Mouse (Mus musculus) adipocyte (in vitro differentiated cells): ENCODE measurements around the gene Gm6164.
"Not testable (repeated sequence)": the region's sequence is repeated elsewhere in the genome, so short reads cannot be mapped to it uniquely, and the experiment has no call there.

Source experiments
- DNase-seq: peaks from one replicate; pipeline ENCODE4 v3.0.0-alpha.2; 2016; ENCODE audit warnings: low spot score

Gm6164 gene

DNA sequence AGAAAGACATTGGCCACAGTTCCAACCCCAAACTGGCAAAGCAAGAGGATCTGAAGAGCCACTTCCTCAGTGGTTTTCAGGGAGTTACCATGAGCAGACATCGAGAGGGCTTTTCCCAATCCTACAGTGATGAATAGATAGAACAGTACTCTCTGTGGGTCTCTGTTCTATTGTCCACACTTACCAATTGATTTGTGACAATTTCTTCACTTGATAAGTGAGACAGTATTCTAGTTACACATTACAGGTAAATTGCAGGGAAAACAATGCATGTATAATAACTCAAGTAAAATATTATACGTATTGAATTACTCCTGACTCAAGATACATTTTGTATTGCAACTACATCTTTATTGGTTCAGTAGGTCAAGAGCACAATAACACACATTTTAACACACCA is at the start of gene Gm6164:
Gene Gm6164 (minus strand): TSS at position 101 of the 400 bp plus-strand sequence.
- DNase-seq, result not testable (repeated sequence)

- not testable (repeated sequence) for DNase-seq
These were observed 28.3 kb upstream of the Gm6164 start, which contains the start of gene Gm4498 for GRCm38 (mm10) chr7:20233728-20234127. Gene Gm4498 (minus strand): TSS chr7:20233828.

GRCm38 (mm10) chr7:20193410-20193809 is 12.0 kb downstream of the Gm6164 start, which contains the start of gene Vmn1r95:
Gene Vmn1r95 (plus strand): TSS chr7:20193710.
- not testable (repeated sequence) for DNase-seq

DNA sequence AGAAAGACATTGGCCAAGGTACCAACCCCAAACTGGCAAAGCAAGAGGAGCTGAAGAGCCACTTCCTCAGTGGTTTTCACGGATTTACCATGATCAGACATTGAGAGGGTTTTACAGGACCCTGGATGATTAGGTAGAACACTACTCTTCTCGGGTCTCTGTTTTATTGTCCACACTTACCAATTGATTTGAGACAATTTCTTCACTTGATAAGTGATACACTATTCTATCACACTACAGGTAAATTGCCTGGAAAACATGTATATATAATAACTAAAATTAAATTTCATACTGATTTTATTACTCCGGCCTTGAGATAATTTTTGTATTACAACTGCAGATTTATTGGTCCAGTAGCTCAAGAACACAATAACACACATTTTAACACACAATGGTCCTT is 37.1 kb downstream of the Gm6164 start, which contains the start of gene Vmn1r94:
Gene Vmn1r94 (minus strand): TSS at position 101 of the 400 bp plus-strand sequence.
- DNase-seq, result not testable (repeated sequence)
